7 mouse cellular contexts compared by ENCODE assay signal in the genomic region with DNA sequence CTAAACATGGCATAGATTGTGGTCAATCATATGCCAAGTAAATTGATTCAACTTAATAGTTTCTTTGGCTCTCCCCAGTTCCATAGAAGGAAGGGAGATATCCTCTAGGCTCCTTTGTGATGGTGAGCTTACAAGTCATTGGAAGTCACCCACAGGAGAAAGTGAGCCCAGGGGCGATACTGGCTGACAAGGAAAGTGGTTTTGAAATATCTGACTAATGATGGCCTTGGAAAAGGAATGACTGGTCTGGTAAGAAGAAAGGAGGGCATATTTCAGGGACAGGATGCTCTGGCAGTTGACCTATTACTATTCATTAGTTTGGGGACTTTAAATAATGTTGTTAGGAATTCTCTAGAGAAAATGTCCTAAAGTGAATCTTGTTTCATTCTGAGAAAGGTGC.
"Had no signal": no experiment of that assay in that cellular context is flagged by ENCODE, and none has a peak within 500 bp of the region (broad histone marks: within the 10 kb centered on the region; RNA-seq: fewer than 3 reads in every experiment).

No protein-coding gene starts in this region.

- DNase-seq: lung, adult 2 months; lung, postnatal 14 days; lung, postnatal 36 days; right cerebral cortex, postnatal 14 days; thymus, adult 2 months; thymus, postnatal 25 days; thymus, postnatal 4 days had no signal
